Mouse (Mus musculus): ENCODE measurements at regions not wholly inside any gene's neighbourhood (a gene's known extent, or its start where the extent isn't known, plus 50 kb on each side); places are given as distances from the start of the nearest gene placed in this dataset.

GRCm38 (mm10) chr11:55780011-55780410 is 172.0 kb upstream of the Glra1 start:
- no peak for DNase-seq (ENCODE audit: low read depth, low spot score)

DNA sequence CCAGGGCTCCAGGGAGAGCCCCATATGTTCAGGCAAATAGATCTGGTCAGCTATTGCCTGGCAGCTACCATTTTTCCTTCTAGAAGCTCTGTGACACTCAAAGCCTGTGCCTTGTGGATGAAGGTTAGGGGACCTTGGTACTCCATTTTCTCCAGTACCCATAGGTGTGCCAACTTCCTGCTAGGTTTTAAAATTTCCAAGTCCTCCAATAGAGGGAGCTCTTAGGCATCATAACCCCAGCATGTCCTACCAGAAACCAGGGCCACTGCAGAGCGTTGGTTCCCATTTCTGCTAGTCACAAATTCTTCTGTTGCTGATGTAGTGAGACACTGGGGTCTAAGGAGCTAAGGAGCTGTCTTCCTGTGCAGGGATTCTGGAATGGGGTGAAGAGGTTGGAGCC is 165.3 kb upstream of the Glra1 start:
- no peak for DNase-seq (ENCODE audit: low read depth, low spot score)

- no peak for DNase-seq (ENCODE audit: low read depth, low spot score)
These were observed 164.5 kb upstream of the Glra1 start for GRCm38 (mm10) chr11:55772538-55772937.

GRCm38 (mm10) chr11:55772107-55772506 is 164.1 kb upstream of the Glra1 start:
- DNase-seq (ENCODE audit: low read depth, low spot score) = no peak

DNA sequence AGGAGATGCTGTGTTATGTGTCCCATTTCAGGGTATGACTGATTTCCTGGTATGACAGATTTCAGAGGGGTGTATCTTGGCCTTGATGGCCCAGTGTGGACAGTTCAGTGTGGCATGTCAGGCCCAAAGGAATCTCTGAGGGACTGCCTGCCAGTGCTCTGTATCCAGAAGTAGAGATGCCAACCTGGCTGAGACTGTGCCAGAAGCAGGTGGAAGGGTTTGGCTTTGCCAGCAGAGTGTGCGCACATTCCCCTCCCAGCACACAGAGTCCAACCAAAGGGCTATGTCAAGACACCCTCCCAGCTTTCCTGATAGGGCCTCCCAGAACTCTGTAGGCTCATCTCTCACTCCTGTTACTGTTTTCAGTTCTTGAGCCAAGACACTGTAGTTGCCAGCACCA is 156.8 kb upstream of the Glra1 start:
- DNase-seq (ENCODE audit: low read depth, low spot score) = no peak
